Mouse (Mus musculus): ENCODE results near the gene Tmem9. TPM values are rescaled to one million over a fixed set of nuclear protein-coding genes. Genes with fewer than 3 reads are reported as not detected.

The Tmem9 gene
- total RNA-seq, 2 experiments from 2014 or later = 69.7 to 81.4 TPM

GRCm38 (mm10) chr1:136018390-136019189, 10.6 kb downstream of the Tmem9 start:
- DNase-seq (ENCODE audit: low spot score in 2 of 2) = peak in 1 of 2 experiments; percentile 35

DNA sequence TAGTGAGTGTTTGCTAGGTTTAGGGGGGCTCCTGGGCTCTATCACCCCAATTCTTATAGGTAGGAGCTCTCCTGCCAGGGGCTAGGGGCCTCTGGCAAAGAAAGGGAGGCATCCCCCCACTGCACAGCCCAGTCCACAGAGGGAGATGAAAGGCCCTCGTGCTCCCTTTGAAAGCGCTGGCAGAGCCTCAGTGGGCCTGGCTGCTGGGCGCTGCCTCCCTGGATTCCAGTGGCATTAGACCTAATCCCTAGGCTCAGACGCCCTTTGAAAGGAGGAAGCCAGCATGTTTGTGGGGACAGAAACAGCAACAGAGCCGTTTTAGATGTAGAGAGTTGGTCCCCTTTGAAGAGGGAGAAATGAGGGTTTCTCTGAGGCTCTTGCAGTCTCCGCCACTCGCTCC, 22.3 kb downstream of the Tmem9 start:
- DNase-seq (ENCODE audit: low spot score in 2 of 2) = no peak

- DNase-seq (ENCODE audit: low spot score in 2 of 2) = no peak
Observed at GRCm38 (mm10) chr1:136031697-136032096, 23.7 kb downstream of the Tmem9 start.

DNA sequence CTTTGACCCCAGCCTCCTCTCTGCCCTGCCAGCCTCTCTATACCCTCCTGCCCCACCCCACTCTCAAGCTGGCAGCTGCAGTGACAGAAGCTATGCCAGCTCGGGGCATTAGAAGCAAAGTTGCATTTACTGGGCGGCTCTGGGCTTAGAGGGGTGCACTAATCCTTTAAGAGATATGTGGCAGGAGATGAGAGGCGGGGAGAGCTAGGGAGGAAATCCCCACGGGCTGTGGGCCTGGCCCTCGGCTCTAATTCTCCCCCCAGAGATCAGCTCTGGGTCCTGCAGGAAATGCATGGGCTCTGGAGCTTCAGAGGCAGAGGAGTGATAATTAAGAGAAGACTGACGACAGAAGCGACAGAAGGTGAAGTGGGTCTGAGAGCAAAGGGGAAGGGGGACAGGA, 25.0 kb downstream of the Tmem9 start:
- no peak for DNase-seq (ENCODE audit: low spot score in 2 of 2)

GRCm38 (mm10) chr1:136038746-136039538, 31.0 kb downstream of the Tmem9 start:
- no peak for DNase-seq (ENCODE audit: low spot score in 2 of 2)

DNA sequence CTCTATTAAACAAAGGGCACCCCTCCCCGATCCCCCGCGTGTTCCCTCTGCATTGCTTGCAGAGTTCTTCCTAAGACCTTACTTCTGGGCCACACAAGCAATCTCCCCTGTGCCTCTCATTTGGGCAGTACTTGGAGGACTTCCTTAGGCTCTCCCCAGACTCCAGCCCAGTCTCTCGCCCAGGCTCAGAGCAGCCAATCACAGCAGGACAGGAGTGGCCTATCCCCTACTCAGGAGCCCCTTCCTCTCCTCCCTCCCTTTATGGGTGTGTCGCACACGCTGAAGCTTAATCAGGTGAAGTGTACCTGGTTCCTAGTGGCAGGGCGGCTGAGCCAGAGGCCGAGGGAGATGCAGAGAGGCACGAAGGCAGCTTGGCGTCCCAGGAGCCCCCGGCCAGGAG, 32.5 kb downstream of the Tmem9 start:
- DNase-seq (ENCODE audit: low spot score in 2 of 2) = no peak

- no peak for DNase-seq (ENCODE audit: low spot score in 2 of 2)
Observed at GRCm38 (mm10) chr1:136040874-136041273, 32.9 kb downstream of the Tmem9 start.

GRCm38 (mm10) chr1:136045774-136046173, 37.8 kb downstream of the Tmem9 start:
- peak; percentile 79 to 80 for DNase-seq (ENCODE audit: low spot score in 2 of 2)

DNA sequence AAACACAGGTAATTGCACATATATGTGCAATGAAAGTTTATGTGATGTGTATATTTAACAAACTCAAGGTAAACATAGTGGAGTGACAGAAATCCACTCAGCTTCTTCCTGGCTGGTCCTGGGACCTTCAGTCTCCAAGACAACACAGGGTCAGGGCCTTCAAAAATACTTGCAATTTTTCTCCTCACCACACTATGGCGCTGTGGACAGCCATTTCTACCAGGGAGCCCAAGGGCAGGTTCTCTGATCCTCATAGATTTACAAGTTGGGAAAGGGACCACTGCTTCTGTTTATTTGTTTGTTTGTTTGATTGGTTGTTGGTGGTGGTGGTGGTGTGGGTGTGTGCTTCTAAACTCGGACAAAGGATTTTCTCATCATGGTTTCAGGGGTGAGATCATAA, 39.5 kb downstream of the Tmem9 start:
- peak in 1 of 2 experiments; percentile 54 for DNase-seq (ENCODE audit: low spot score in 2 of 2)

DNA sequence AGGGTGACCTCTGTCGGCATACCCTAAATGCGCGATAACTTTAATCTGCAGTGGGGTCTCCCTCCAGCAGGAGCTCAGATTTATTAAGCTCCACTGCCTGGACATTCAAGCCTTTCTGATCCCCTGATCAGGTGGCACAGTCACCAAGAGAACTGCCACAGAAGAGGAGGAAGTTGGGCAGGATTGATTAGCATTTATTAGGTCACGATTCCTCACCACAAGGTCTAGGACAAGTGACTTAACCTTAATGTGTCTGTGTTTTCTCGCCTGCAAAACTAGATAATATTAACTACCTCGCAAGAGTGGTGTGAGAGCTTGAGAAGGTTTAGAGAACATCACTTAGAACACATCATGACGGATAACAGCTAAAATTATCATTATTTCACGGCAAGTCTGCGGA, 39.9 kb downstream of the Tmem9 start:
- DNase-seq (ENCODE audit: low spot score in 2 of 2) = no peak

DNA sequence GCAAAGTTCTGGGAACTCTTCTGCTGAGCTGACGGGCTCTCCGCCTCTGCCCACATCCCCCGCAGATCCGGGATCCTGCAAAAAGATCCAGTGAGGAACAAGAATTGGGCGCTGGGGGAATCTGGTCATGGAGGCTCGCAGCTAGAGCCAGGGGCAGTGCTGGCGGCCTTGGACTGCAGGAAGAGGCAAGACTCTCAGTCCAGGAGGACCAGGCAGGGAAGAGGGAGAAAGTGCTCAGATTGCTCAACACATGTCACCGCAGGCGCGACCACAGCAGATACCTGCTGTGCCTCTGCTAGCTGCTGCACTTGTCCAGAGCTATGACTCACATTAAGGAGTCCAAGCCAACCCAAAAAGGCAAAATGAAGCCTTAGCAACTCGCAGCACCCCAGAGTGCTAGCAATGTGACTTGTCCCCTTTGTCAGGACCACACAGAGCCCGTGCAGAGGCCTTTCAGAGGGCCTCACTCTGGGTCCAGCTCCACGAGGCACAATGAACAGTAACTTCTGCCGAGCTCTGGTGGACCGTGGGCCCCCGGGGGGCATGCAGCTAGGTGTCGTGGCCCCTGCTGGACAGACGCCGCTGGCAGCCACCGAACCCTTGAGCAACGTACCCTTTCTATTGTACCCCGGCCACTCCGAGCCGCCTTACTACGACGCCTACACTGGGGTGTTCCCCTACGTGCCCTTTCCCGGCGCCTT, 42.5 kb downstream of the Tmem9 start, which contains the start of gene Ascl5:
Gene Ascl5 (plus strand): TSS at position 493 of the 701 bp plus-strand sequence.
- DNase-seq (ENCODE audit: low spot score in 2 of 2) = no peak

DNA sequence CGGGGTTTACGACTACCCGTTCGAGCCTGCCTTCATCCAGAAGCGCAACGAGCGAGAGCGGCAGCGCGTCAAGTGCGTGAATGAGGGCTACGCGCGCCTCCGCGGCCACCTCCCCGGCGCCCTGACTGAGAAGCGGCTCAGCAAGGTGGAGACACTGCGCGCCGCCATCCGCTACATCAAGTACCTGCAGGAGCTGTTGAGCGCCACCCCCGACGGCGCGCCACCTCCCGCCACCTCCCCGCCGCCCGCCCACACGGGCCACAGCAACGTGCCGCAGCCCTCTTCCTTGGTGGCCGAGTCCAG, 43.0 kb downstream of the Tmem9 start:
- peak in 1 of 2 experiments; percentile 45 for DNase-seq (ENCODE audit: low spot score in 2 of 2)

DNA sequence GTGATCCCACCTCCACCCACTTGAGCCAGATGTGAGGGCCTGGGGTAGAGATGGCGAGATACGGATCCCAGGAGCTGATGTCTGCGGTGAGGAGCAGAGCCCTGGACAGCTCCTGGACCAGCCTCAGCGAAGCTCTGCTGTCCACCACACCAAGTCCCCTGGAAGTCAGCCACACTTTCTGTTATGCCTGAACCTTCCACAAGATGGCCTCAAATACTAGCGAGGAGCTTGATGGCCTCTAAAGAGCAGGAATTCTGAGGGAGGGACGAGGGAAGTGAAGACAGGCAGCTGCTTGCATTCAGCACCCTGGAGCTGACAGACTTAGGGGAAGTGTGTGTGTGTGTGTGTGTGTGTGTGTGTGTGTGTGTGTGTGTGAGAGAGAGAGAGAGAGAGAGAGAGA, 43.5 kb downstream of the Tmem9 start:
- DNase-seq (ENCODE audit: low spot score in 2 of 2) = peak; percentile 81 to 84

- no peak for DNase-seq (ENCODE audit: low spot score in 2 of 2)
Observed at GRCm38 (mm10) chr1:136052547-136052946, 44.6 kb downstream of the Tmem9 start, which contains the start of gene Cacna1s. Cacna1s (plus strand) TSS chr1:136052750.

- DNase-seq (ENCODE audit: low spot score in 2 of 2) = no peak
Observed at GRCm38 (mm10) chr1:136055771-136056170, 47.8 kb downstream of the Tmem9 start.

GRCm38 (mm10) chr1:136058594-136058993, 50.6 kb downstream of the Tmem9 start:
- DNase-seq (ENCODE audit: low spot score in 2 of 2) = no peak

DNA sequence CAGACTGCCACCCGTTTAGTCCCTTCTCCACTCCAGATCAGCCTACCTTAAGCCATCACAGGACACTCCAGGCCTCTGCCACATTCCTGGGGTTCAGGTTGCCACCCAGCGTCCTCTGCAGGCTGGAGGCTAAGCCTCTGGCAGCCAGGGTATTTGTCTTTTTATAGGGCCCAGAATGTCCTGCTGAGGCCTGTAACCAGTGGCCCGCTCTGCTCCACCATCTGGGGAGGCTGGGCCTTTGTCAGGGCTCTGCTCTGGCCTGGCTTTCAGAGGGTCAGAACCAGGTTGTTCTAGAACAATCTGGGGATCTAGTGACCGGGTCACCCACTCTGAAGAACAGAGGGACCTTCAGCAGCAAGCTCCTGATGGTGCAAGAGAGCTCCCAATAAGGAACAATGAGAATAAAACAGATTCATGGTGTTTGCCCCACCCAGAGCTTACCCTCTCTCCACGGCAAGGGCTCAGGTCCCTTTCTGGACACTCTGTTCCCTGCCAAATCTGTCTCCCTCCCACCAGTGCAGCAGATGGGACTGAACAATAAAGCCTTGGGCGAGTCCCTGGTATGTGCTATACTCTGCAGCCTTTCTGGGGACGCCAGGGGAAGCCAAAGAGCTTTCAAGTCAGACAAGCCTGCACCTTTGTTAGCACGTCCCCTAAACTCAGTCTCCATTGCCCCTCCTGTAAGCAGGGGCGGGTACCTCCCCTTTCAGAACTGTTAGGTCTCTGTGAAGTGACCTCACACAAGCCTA, 53.3 kb downstream of the Tmem9 start:
- DNase-seq (ENCODE audit: low spot score in 2 of 2) = peak; percentile 86 to 87

DNA sequence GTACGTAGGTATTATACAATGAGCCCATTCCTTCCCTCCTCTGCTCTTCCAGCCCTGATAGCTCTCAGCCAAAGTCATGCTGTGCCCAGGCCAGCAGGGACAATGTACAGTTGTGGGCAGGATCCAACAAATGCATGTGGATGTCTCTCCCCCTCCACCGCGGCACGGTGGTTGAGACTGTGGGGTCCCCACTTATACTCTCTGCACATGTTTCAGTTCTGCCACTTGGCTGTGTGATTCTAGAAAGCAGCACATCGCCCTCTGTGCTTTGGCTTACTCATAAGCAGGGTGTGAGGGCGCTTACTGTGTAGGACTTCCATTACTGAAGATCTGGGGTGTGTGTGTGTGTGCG, 53.8 kb downstream of the Tmem9 start:
- DNase-seq (ENCODE audit: low spot score in 2 of 2) = no peak

GRCm38 (mm10) chr1:136063991-136064390, 56.0 kb downstream of the Tmem9 start:
- DNase-seq (ENCODE audit: low spot score in 2 of 2) = no peak

DNA sequence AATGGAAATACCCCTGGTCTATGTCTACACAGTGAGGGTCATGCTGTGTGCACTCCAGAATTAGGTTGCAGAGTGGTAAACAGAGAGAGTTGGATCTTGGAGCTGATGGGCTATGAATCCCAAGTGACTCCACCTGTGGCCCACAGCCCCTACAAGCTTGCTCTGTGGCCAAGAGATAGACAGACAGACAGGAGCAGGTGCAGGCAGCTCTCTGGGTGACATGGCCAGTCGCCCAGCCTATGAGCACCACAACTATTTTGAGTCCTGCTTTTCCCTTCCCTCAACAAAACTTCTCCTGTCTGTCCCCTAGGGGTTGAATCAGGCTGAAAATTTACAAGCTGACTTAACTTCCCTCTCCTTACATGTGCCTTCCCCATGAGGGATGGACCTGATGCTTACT, 58.7 kb downstream of the Tmem9 start:
- DNase-seq (ENCODE audit: low spot score in 2 of 2) = no peak

GRCm38 (mm10) chr1:136067579-136067978, 59.6 kb downstream of the Tmem9 start:
- DNase-seq (ENCODE audit: low spot score in 2 of 2) = no peak
